Mouse (Mus musculus): Measurements from ENCODE around the gene Tkt.

DNA sequence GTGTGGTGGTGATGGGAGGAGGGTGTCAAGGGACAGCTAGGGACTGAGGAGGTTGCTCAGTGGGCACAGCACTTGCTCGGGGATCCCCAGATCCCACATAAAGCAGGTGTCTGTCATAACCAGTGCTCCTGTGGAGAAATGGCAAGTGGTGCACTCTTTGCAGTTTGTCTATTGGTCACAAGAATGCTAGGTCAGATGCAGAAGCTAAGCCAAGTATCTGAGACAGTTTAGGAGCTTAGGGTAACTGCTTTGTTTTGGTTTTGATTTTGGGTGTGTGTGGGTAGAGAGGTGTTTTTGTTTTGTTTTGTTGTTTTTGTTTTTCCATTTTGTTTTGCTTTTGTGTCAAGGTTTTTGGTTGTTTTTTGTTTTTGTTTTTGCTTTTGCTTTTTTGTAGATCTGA, 33.1 kb downstream of the Tkt start:
- TF ChIP-seq POLR2A (IDR thresholded peaks at IDR 0.05; ENCODE audit: extremely low read depth, insufficient read depth, low read length) (no peak), CTCF (IDR thresholded peaks at IDR 0.05; ENCODE audit: low read depth, low read length) (no peak)

All from liver, adult 2 months (tissue).